Mouse (Mus musculus): ENCODE data around the gene Sccpdh. TPM values are rescaled to one million over a fixed set of nuclear protein-coding genes. Genes with fewer than 3 reads are reported as not detected.

Gene Sccpdh
- polyA plus RNA-seq, 1 experiment from 2014 or later = 94.2 TPM

GRCm38 (mm10) chr1:179688914-179689313 is 20.9 kb downstream of the Sccpdh start:
- H3K27ac ChIP-seq (replicated peaks; ENCODE audit: low read depth, low read length) = no peak overlapping the region

GRCm38 (mm10) chr1:179689479-179689878 is 21.5 kb downstream of the Sccpdh start:
- no peak for ATAC-seq (replicated peaks; ENCODE audit: insufficient number of reproducible peaks, low FRiP score, low TSS enrichment, low read depth)
- H3K4me3 ChIP-seq (ENCODE audit: low read depth, low read length) = no peak overlapping the region

More at GRCm38 (mm10) chr1:179688914-179689313, 20.9 kb downstream of the Sccpdh start:
- H3K9ac ChIP-seq (replicated peaks; ENCODE audit: low read length) = no peak overlapping the region
- H3K4me2 ChIP-seq (ENCODE audit: low read depth, low read length) = no peak overlapping the region
- H3K9me3 ChIP-seq (replicated peaks; ENCODE audit: control insufficient read depth, low read length) = no peaks in the 10 kb centered on the region
- H3K4me1 ChIP-seq (ENCODE audit: control insufficient read depth, insufficient read depth, low read length) = no peaks in the 10 kb centered on the region
- no peak overlapping the region for H3K4me3 ChIP-seq (ENCODE audit: low read depth, low read length)
- no peak for DNase-seq (ENCODE audit: low spot score)
- no peak for ATAC-seq (replicated peaks; ENCODE audit: insufficient number of reproducible peaks, low FRiP score, low TSS enrichment, low read depth)
- no peaks in the 10 kb centered on the region for H3K27me3 ChIP-seq (ENCODE audit: control insufficient read depth, insufficient read depth, low read length)
- H3K36me3 ChIP-seq (replicated peaks; ENCODE audit: control insufficient read depth, insufficient read depth, low read depth, low read length) = peaks cover 1% of the 10 kb centered on the region; the same call in 1 of the 2 replicates
- 90% methylated on average over 5 of the region's 5 CpGs for WGBS

GRCm38 (mm10) chr1:179704150-179704549 is 36.1 kb downstream of the Sccpdh start:
- H3K9ac ChIP-seq (replicated peaks; ENCODE audit: low read length) = no peak overlapping the region
- H3K27me3 ChIP-seq (ENCODE audit: control insufficient read depth, insufficient read depth, low read length) = no peaks in the 10 kb centered on the region
- H3K9me3 ChIP-seq (replicated peaks; ENCODE audit: control insufficient read depth, low read length) = no peaks in the 10 kb centered on the region
- no peak overlapping the region for H3K4me2 ChIP-seq (ENCODE audit: low read depth, low read length)
- no peaks in the 10 kb centered on the region for H3K36me3 ChIP-seq (replicated peaks; ENCODE audit: control insufficient read depth, insufficient read depth, low read depth, low read length)
- no peak for ATAC-seq (replicated peaks; ENCODE audit: insufficient number of reproducible peaks, low FRiP score, low TSS enrichment, low read depth)
- no peak for DNase-seq (ENCODE audit: low spot score)
- no peak overlapping the region for H3K4me3 ChIP-seq (ENCODE audit: low read depth, low read length)
- 80% methylated on average over 3 of the region's 3 CpGs for WGBS
- no peak overlapping the region for H3K27ac ChIP-seq (replicated peaks; ENCODE audit: low read depth, low read length)
- no peaks in the 10 kb centered on the region for H3K4me1 ChIP-seq (ENCODE audit: control insufficient read depth, insufficient read depth, low read length)

More at GRCm38 (mm10) chr1:179689479-179689878, 21.5 kb downstream of the Sccpdh start:
- H3K9me3 ChIP-seq (replicated peaks; ENCODE audit: control insufficient read depth, low read length) = no peaks in the 10 kb centered on the region
- H3K27ac ChIP-seq (replicated peaks; ENCODE audit: low read depth, low read length) = no peak overlapping the region
- no peak overlapping the region for H3K4me2 ChIP-seq (ENCODE audit: low read depth, low read length)
- no peaks in the 10 kb centered on the region; the same call in 1 of the 2 replicates for H3K36me3 ChIP-seq (replicated peaks; ENCODE audit: control insufficient read depth, insufficient read depth, low read depth, low read length)
- no peak overlapping the region for H3K9ac ChIP-seq (replicated peaks; ENCODE audit: low read length)
- H3K4me1 ChIP-seq (ENCODE audit: control insufficient read depth, insufficient read depth, low read length) = no peaks in the 10 kb centered on the region
- DNase-seq (ENCODE audit: low spot score) = no peak
- WGBS = 75% methylated on average over 6 of the region's 6 CpGs
- no peaks in the 10 kb centered on the region for H3K27me3 ChIP-seq (ENCODE audit: control insufficient read depth, insufficient read depth, low read length)

GRCm38 (mm10) chr1:179705154-179705553 is 37.1 kb downstream of the Sccpdh start:
- H3K27ac ChIP-seq (replicated peaks; ENCODE audit: low read depth, low read length) = no peak overlapping the region
- H3K9ac ChIP-seq (replicated peaks; ENCODE audit: low read length) = no peak overlapping the region
- DNase-seq (ENCODE audit: low spot score) (no peak), ATAC-seq (replicated peaks; ENCODE audit: insufficient number of reproducible peaks, low FRiP score, low TSS enrichment, low read depth) (no peak)
- no peaks in the 10 kb centered on the region for H3K27me3 ChIP-seq (ENCODE audit: control insufficient read depth, insufficient read depth, low read length)
- no peak overlapping the region for H3K4me3 ChIP-seq (ENCODE audit: low read depth, low read length)
- WGBS = 89% methylated on average over 6 of the region's 6 CpGs
- H3K4me2 ChIP-seq (ENCODE audit: low read depth, low read length) = no peak overlapping the region
- H3K4me1 ChIP-seq (ENCODE audit: control insufficient read depth, insufficient read depth, low read length) = no peaks in the 10 kb centered on the region
- no peaks in the 10 kb centered on the region for H3K36me3 ChIP-seq (replicated peaks; ENCODE audit: control insufficient read depth, insufficient read depth, low read depth, low read length)
- H3K9me3 ChIP-seq (replicated peaks; ENCODE audit: control insufficient read depth, low read length) = no peaks in the 10 kb centered on the region

GRCm38 (mm10) chr1:179709390-179709789 is 41.4 kb downstream of the Sccpdh start:
- no peak for ATAC-seq (replicated peaks; ENCODE audit: insufficient number of reproducible peaks, low FRiP score, low TSS enrichment, low read depth)

GRCm38 (mm10) chr1:179710739-179711138 is 42.7 kb downstream of the Sccpdh start:
- WGBS = 88% methylated on average over 5 of the region's 5 CpGs
- Histone ChIP-seq H3K4me3 (ENCODE audit: low read depth, low read length) (no peak overlapping the region), H3K4me2 (ENCODE audit: low read depth, low read length) (no peak overlapping the region), H3K9ac (replicated peaks; ENCODE audit: low read length) (no peak overlapping the region), H3K36me3 (replicated peaks; ENCODE audit: control insufficient read depth, insufficient read depth, low read depth, low read length) (no peaks in the 10 kb centered on the region), H3K27ac (replicated peaks; ENCODE audit: low read depth, low read length) (no peak overlapping the region), H3K4me1 (ENCODE audit: control insufficient read depth, insufficient read depth, low read length) (no peaks in the 10 kb centered on the region), H3K9me3 (replicated peaks; ENCODE audit: control insufficient read depth, low read length) (no peaks in the 10 kb centered on the region), H3K27me3 (ENCODE audit: control insufficient read depth, insufficient read depth, low read length) (no peaks in the 10 kb centered on the region)
- ATAC-seq (replicated peaks; ENCODE audit: insufficient number of reproducible peaks, low FRiP score, low TSS enrichment, low read depth) (no peak), DNase-seq (ENCODE audit: low spot score) (no peak)

More at GRCm38 (mm10) chr1:179709390-179709789, 41.4 kb downstream of the Sccpdh start:
- no peak overlapping the region for H3K9ac ChIP-seq (replicated peaks; ENCODE audit: low read length)
- H3K4me2 ChIP-seq (ENCODE audit: low read depth, low read length) = no peak overlapping the region
- no peaks in the 10 kb centered on the region for H3K36me3 ChIP-seq (replicated peaks; ENCODE audit: control insufficient read depth, insufficient read depth, low read depth, low read length)
- H3K27ac ChIP-seq (replicated peaks; ENCODE audit: low read depth, low read length) = no peak overlapping the region
- WGBS = 80% methylated on average over 6 of the region's 6 CpGs
- DNase-seq (ENCODE audit: low spot score) = no peak
- no peaks in the 10 kb centered on the region for H3K4me1 ChIP-seq (ENCODE audit: control insufficient read depth, insufficient read depth, low read length)
- H3K9me3 ChIP-seq (replicated peaks; ENCODE audit: control insufficient read depth, low read length) = no peaks in the 10 kb centered on the region
- no peak overlapping the region for H3K4me3 ChIP-seq (ENCODE audit: low read depth, low read length)
- H3K27me3 ChIP-seq (ENCODE audit: control insufficient read depth, insufficient read depth, low read length) = no peaks in the 10 kb centered on the region

GRCm38 (mm10) chr1:179712658-179713057 is 44.6 kb downstream of the Sccpdh start:
- Histone ChIP-seq H3K9me3 (replicated peaks; ENCODE audit: control insufficient read depth, low read length) (no peaks in the 10 kb centered on the region), H3K27ac (replicated peaks; ENCODE audit: low read depth, low read length) (no peak overlapping the region), H3K4me3 (ENCODE audit: low read depth, low read length) (no peak overlapping the region), H3K27me3 (ENCODE audit: control insufficient read depth, insufficient read depth, low read length) (no peaks in the 10 kb centered on the region), H3K9ac (replicated peaks; ENCODE audit: low read length) (no peak overlapping the region), H3K4me1 (ENCODE audit: control insufficient read depth, insufficient read depth, low read length) (no peaks in the 10 kb centered on the region), H3K4me2 (ENCODE audit: low read depth, low read length) (no peak overlapping the region), H3K36me3 (replicated peaks; ENCODE audit: control insufficient read depth, insufficient read depth, low read depth, low read length) (no peaks in the 10 kb centered on the region)
- DNase-seq (ENCODE audit: low spot score) (no peak), ATAC-seq (replicated peaks; ENCODE audit: insufficient number of reproducible peaks, low FRiP score, low TSS enrichment, low read depth) (no peak)
- WGBS = 89% methylated on average over 7 of the region's 7 CpGs

- no peaks in the 10 kb centered on the region for H3K9me3 ChIP-seq (replicated peaks; ENCODE audit: control insufficient read depth, low read length)
- no peaks in the 10 kb centered on the region for H3K4me1 ChIP-seq (ENCODE audit: control insufficient read depth, insufficient read depth, low read length)
- no peak overlapping the region for H3K4me3 ChIP-seq (ENCODE audit: low read depth, low read length)
- no peak for ATAC-seq (replicated peaks; ENCODE audit: insufficient number of reproducible peaks, low FRiP score, low TSS enrichment, low read depth)
- no peaks in the 10 kb centered on the region for H3K36me3 ChIP-seq (replicated peaks; ENCODE audit: control insufficient read depth, insufficient read depth, low read depth, low read length)
- 93% methylated on average over 3 of the region's 3 CpGs for WGBS
- DNase-seq (ENCODE audit: low spot score) = no peak
- H3K4me2 ChIP-seq (ENCODE audit: low read depth, low read length) = no peak overlapping the region
- H3K27ac ChIP-seq (replicated peaks; ENCODE audit: low read depth, low read length) = no peak overlapping the region
- H3K9ac ChIP-seq (replicated peaks; ENCODE audit: low read length) = no peak overlapping the region
- no peaks in the 10 kb centered on the region for H3K27me3 ChIP-seq (ENCODE audit: control insufficient read depth, insufficient read depth, low read length)
Measured at GRCm38 (mm10) chr1:179713367-179713766, 45.4 kb downstream of the Sccpdh start.
